Mouse (Mus musculus) intestine, postnatal 0 days (tissue): ENCODE measurements at regions not wholly inside any gene's neighbourhood (a gene's known extent, or its start where the extent isn't known, plus 50 kb on each side); places are given as distances from the start of the nearest gene placed in this dataset.

Experiments used
- ATAC-seq: fragments of 200-750 bp; cut with Nextera tagmentation; 2 replicates; pipeline ENCODE4 v1.8.0; 2017; ENCODE audit warnings: mild to moderate bottlenecking, moderate TSS enrichment, moderate library complexity
- H3K27ac ChIP-seq: fragments of 300-500 bp; sonication (generic); 2 replicates; pipeline ENCODE4 v1.5.1; 2014; ENCODE audit warnings: mild to moderate bottlenecking, low read depth, low read length, moderate library complexity
- H3K27me3 ChIP-seq: fragments of 300-500 bp; sonication (generic); replicated peaks from 2 replicates; pipeline ENCODE4 v1.6.1; 2014; ENCODE audit warnings: low read length, mixed read lengths; ENCODE audit not compliant: control insufficient read depth, insufficient read depth
- H3K36me3 ChIP-seq: fragments of 300-500 bp; sonication (generic); 2 replicates; pipeline ENCODE4 v1.6.1; 2014; ENCODE audit warnings: mild to moderate bottlenecking, moderate library complexity; ENCODE audit not compliant: control insufficient read depth, insufficient read depth
- H3K4me1 ChIP-seq: fragments of 300-500 bp; sonication (generic); replicated peaks from 2 replicates; pipeline ENCODE4 v1.6.1; 2014; ENCODE audit warnings: antibody characterized with exemption, low read length, mixed read lengths; ENCODE audit not compliant: control insufficient read depth, insufficient read depth
- H3K4me2 ChIP-seq: fragments of 300-500 bp; sonication (generic); replicated peaks from 2 replicates; pipeline ENCODE4 v1.6.1; 2014; ENCODE audit warnings: low read depth, mild to moderate bottlenecking, moderate library complexity
- H3K4me3 ChIP-seq: fragments of 300-500 bp; sonication (generic); 2 replicates; pipeline ENCODE4 v1.5.1; 2014; ENCODE audit warnings: low read depth, low read length
- H3K9ac ChIP-seq: fragments of 300-500 bp; sonication (generic); 2 replicates; pipeline ENCODE4 v1.6.1; 2014; ENCODE audit warnings: mild to moderate bottlenecking, low read depth, low read length
- H3K9me3 ChIP-seq: fragments of 300-500 bp; sonication (generic); 2 replicates; pipeline ENCODE4 v1.6.1; 2016; ENCODE audit warnings: mixed run types; ENCODE audit not compliant: control insufficient read depth
- CTCF ChIP-seq: sonication (generic); IDR thresholded peaks from 2 replicates; pipeline ENCODE4 v1.5.1; 2016; ENCODE audit warnings: low read depth, mild to moderate bottlenecking, control low read depth, antibody characterized with exemption, moderate library complexity
- WGBS: fragments of 180-500 bp; shearing (Covaris S2); extraction: QIAGEN DNeasy Blood & Tissue Kit; methylation state at CpG from one replicate; pipeline ENCODE4 v1.1.7; 2014; 5-methylcytosine and 5-hydroxymethylcytosine counted together

GRCm38 (mm10) chr2:116978809-116979208, 100.3 kb downstream of the Tmco5 start:
- Histone ChIP-seq H3K4me1 (no peaks in the 10 kb centered on the region), H3K9ac (no peak overlapping the region), H3K4me3 (no peak overlapping the region), H3K36me3 (no peaks in the 10 kb centered on the region), H3K4me2 (no peak overlapping the region), H3K27me3 (no peaks in the 10 kb centered on the region), H3K9me3 (no peaks in the 10 kb centered on the region), H3K27ac (no peak overlapping the region)
- ATAC-seq = no peak
- WGBS = 83% methylated on average over 4 of the region's 4 CpGs
- TF ChIP-seq CTCF = no peak

DNA sequence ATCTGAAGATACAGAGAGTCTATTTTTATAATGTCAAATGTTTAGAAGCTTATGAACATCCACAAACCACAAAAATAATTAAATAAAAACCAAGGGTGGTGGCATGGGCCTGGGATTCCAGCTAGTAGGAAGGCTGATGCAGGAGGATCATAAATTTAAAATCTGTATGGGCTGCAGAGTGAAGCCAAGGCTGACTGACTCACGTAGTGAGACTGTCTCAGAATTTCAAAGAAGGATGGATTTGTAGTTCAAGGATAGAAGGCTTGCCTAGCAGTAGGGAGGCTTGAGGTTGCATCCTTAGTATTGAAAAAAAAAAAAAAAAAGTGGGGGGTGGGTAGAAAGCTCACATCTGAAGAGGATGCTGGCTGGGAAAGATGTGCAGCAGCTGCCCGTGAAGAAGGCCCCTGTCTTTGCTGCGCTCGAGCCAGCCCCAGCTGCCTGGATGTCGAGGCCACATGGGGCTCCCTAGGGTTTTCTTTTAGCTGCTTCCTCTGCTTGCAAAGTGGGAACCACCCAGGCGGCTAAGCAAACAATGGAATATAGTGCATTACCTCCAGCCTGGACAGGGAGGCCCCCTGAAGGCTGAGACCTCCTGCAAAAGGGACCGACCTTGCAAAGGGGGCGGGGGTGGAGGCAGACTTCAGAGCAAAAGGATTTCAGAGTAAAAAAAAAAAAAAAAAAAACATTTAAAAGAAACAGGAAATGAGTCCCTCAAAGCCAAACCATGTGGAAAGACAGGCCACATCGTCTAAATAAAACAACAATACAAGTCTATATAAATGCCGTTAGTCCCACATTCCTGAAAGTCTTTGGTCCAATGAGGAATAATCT, 101.3 kb downstream of the Tmco5 start:
- H3K4me2 ChIP-seq = no peak overlapping the region

DNA sequence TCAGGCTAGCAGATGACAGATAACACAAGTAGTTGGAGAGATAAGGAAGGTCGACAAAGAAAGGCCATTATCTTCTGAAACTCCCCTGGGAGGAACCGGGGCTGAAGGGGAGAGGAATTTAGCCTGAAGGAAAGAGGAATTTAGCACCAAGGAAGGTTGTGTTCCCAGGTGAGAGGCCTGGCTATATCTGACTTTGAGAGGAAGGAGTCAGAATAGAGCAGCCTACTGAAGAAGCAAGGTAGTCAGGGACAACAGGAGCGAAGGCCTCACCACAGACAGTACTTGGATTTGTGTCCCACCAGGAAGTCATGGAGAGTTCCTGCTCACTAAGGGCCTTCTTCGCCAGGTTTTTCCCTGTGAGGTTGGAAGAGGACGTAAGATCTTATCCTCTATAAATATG, 102.2 kb downstream of the Tmco5 start:
- Histone ChIP-seq H3K4me3 (no peak overlapping the region), H3K4me1 (no peaks in the 10 kb centered on the region), H3K27me3 (no peaks in the 10 kb centered on the region), H3K36me3 (no peaks in the 10 kb centered on the region), H3K27ac (no peak overlapping the region), H3K9me3 (no peaks in the 10 kb centered on the region), H3K4me2 (no peak overlapping the region), H3K9ac (no peak overlapping the region)
- WGBS = 52% methylated on average over 5 of the region's 5 CpGs
- ATAC-seq = no peak
- TF ChIP-seq CTCF = no peak

More for the DNA sequence above, 101.3 kb downstream of the Tmco5 start:
- no peak overlapping the region for H3K9ac ChIP-seq
- H3K4me1 ChIP-seq = no peaks in the 10 kb centered on the region
- TF ChIP-seq CTCF = no peak
- no peaks in the 10 kb centered on the region for H3K9me3 ChIP-seq
- H3K27me3 ChIP-seq = no peaks in the 10 kb centered on the region
- no peak overlapping the region for H3K4me3 ChIP-seq
- H3K36me3 ChIP-seq = no peaks in the 10 kb centered on the region
- whole genome bisulfite sequencing = 12% methylated on average over 10 of the region's 10 CpGs
- peak overlapping the region; percentile 28; the same call in 1 of the 2 replicates for H3K27ac ChIP-seq
- no peak for ATAC-seq

- no peaks in the 10 kb centered on the region for H3K9me3 ChIP-seq
- no peak for TF ChIP-seq CTCF
- H3K4me2 ChIP-seq = no peak overlapping the region
- H3K4me1 ChIP-seq = no peaks in the 10 kb centered on the region
- no peaks in the 10 kb centered on the region for H3K36me3 ChIP-seq
- H3K4me3 ChIP-seq = no peak overlapping the region
- H3K9ac ChIP-seq = no peak overlapping the region
- 65% methylated on average over 5 of the region's 5 CpGs for WGBS
- no peaks in the 10 kb centered on the region for H3K27me3 ChIP-seq
- ATAC-seq = no peak
- no peak overlapping the region for H3K27ac ChIP-seq
Observed at GRCm38 (mm10) chr2:116983351-116983750, 104.9 kb downstream of the Tmco5 start.

- no peak for ATAC-seq
- Histone ChIP-seq H3K4me2 (no peak overlapping the region), H3K27ac (no peak overlapping the region), H3K9ac (no peak overlapping the region), H3K36me3 (no peaks in the 10 kb centered on the region), H3K27me3 (no peaks in the 10 kb centered on the region), H3K4me3 (no peak overlapping the region), H3K9me3 (no peaks in the 10 kb centered on the region), H3K4me1 (no peaks in the 10 kb centered on the region)
- 62% methylated on average over 10 of the region's 10 CpGs for WGBS
- TF ChIP-seq CTCF = no peak
Observed at GRCm38 (mm10) chr2:116983821-116984351, 105.4 kb downstream of the Tmco5 start.

- no peaks in the 10 kb centered on the region for H3K4me1 ChIP-seq
- no peak overlapping the region for H3K4me3 ChIP-seq
- H3K4me2 ChIP-seq = no peak overlapping the region
- H3K27me3 ChIP-seq = no peaks in the 10 kb centered on the region
- H3K27ac ChIP-seq = no peak overlapping the region
- H3K9me3 ChIP-seq = no peaks in the 10 kb centered on the region
- TF ChIP-seq CTCF = no peak
- 68% methylated on average over 3 of the region's 3 CpGs for WGBS
- no peaks in the 10 kb centered on the region for H3K36me3 ChIP-seq
- H3K9ac ChIP-seq = no peak overlapping the region
- no peak for ATAC-seq
Observed at GRCm38 (mm10) chr2:116984597-116984996, 106.1 kb downstream of the Tmco5 start.
